Mouse (Mus musculus): ENCODE measurements around the gene Nup93. TPM values are rescaled to one million over a fixed set of nuclear protein-coding genes. Genes with fewer than 3 reads are reported as not detected.

Gene Nup93
- polyA plus RNA-seq, 1 experiment from 2014 or later = 18.2 TPM

- WGBS (ENCODE audit: insufficient replicate concordance) = 56% methylated on average over 6 of the region's 6 CpGs
- Histone ChIP-seq H3K4me2 (ENCODE audit: low read depth, low read length) (peak overlapping the region; percentile 63), H3K36me3 (replicated peaks; ENCODE audit: insufficient read depth, low read length) (no peaks in the 10 kb centered on the region), H3K9ac (replicated peaks) (no peak overlapping the region), H3K9me3 (ENCODE audit: low read length) (no peaks in the 10 kb centered on the region), H3K27me3 (ENCODE audit: insufficient read depth, low read length) (peaks cover 6% of the 10 kb centered on the region; the same call in 1 of the 2 replicates), H3K4me3 (ENCODE audit: low read depth, low read length) (peak overlapping the region; percentile 24; the same call in 1 of the 2 replicates), H3K4me1 (ENCODE audit: insufficient read depth) (peaks cover 43% of the 10 kb centered on the region), H3K27ac (ENCODE audit: low read depth) (peak overlapping the region; percentile 66)
- ATAC-seq (no peak), DNase-seq (no peak)
- TF ChIP-seq EP300 (IDR thresholded peaks at IDR 0.05; ENCODE audit: low read depth) = no peak
- TF ChIP-seq CTCF (IDR thresholded peaks at IDR 0.05; ENCODE audit: low read depth) = no peak
Measured at GRCm38 (mm10) chr8:94185791-94186190, 28.6 kb upstream of the Nup93 start.

- Histone ChIP-seq H3K4me1 (ENCODE audit: insufficient read depth) (peaks cover 50% of the 10 kb centered on the region), H3K4me2 (ENCODE audit: low read depth, low read length) (peak overlapping the region; percentile 63), H3K9me3 (ENCODE audit: low read length) (no peaks in the 10 kb centered on the region), H3K4me3 (ENCODE audit: low read depth, low read length) (peak overlapping the region; percentile 24), H3K36me3 (replicated peaks; ENCODE audit: insufficient read depth, low read length) (no peaks in the 10 kb centered on the region), H3K27ac (ENCODE audit: low read depth) (peak overlapping the region; percentile 66), H3K27me3 (ENCODE audit: insufficient read depth, low read length) (peaks cover 6% of the 10 kb centered on the region; the same call in 1 of the 2 replicates), H3K9ac (replicated peaks) (peak overlapping the region; percentile 46)
- ATAC-seq = peak; percentile 76
- TF ChIP-seq CTCF (IDR thresholded peaks at IDR 0.05; ENCODE audit: low read depth) (peak; percentile 94), EP300 (IDR thresholded peaks at IDR 0.05; ENCODE audit: low read depth) (peak; percentile 73; the same call in 1 of the 2 replicates)
- WGBS (ENCODE audit: insufficient replicate concordance) = 4% methylated on average over 17 of the region's 17 CpGs
- peak; percentile 90 for DNase-seq
Measured at GRCm38 (mm10) chr8:94186542-94186941, 27.8 kb upstream of the Nup93 start.

GRCm38 (mm10) chr8:94187290-94188002, 26.9 kb upstream of the Nup93 start:
- Histone ChIP-seq H3K4me2 (ENCODE audit: low read depth, low read length) (peak overlapping the region; percentile 63), H3K9me3 (ENCODE audit: low read length) (no peaks in the 10 kb centered on the region), H3K27ac (ENCODE audit: low read depth) (peak overlapping the region; percentile 32; the same call in 1 of the 2 replicates), H3K27me3 (ENCODE audit: insufficient read depth, low read length) (peaks cover 6% of the 10 kb centered on the region; the same call in 1 of the 2 replicates), H3K36me3 (replicated peaks; ENCODE audit: insufficient read depth, low read length) (no peaks in the 10 kb centered on the region), H3K9ac (replicated peaks) (0 out of 2 replicates have a peak overlapping the region, but pooled peaks have one; percentile 13), H3K4me1 (ENCODE audit: insufficient read depth) (peaks cover 48% of the 10 kb centered on the region), H3K4me3 (ENCODE audit: low read depth, low read length) (no peak overlapping the region)
- WGBS (ENCODE audit: insufficient replicate concordance) = 34% methylated on average over 21 of the region's 21 CpGs
- DNase-seq (no peak), ATAC-seq (no peak)
- TF ChIP-seq EP300 (IDR thresholded peaks at IDR 0.05; ENCODE audit: low read depth) = no peak
- TF ChIP-seq CTCF (IDR thresholded peaks at IDR 0.05; ENCODE audit: low read depth) = no peak

GRCm38 (mm10) chr8:94189275-94190031, 24.9 kb upstream of the Nup93 start:
- ATAC-seq = no peak
- DNase-seq = no peak

DNA sequence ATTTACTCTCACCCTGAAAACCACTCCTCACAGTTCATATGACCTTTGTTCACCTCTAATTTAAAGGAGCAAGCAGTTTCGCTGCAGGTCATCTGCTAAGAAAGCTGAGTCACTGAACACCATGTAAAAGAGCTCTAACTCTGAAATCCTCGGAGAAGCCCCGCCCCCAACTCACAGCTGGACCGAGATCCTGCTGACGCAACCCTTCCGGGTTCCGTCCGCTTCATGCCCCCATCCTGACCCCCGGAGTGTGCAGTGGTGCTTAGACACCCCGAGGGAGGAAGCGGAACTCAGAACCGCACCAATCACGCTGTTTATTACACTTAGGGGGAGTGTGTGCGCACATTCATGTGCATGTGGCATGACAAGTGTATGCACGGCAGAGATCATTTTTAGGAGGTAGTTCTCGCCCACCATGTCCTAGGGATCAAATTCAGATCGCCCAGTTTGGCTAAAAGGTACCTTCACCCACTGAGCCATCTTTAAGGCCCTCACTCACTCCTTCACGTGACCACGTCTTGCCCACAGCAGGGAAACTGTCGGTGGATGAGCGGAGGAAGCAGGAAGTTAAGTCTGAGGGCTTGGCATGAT, 23.2 kb upstream of the Nup93 start:
- Histone ChIP-seq H3K4me3 (ENCODE audit: low read depth, low read length) (peak overlapping the region; percentile 25), H3K36me3 (replicated peaks; ENCODE audit: insufficient read depth, low read length) (no peaks in the 10 kb centered on the region), H3K27ac (ENCODE audit: low read depth) (0 out of 2 replicates have a peak overlapping the region, but pooled peaks have one; percentile 49), H3K27me3 (ENCODE audit: insufficient read depth, low read length) (peaks cover 6% of the 10 kb centered on the region; the same call in 1 of the 2 replicates), H3K9me3 (ENCODE audit: low read length) (no peaks in the 10 kb centered on the region), H3K9ac (replicated peaks) (peak overlapping the region; percentile 27), H3K4me2 (ENCODE audit: low read depth, low read length) (peak overlapping the region; percentile 69), H3K4me1 (ENCODE audit: insufficient read depth) (peaks cover 25% of the 10 kb centered on the region)
- TF ChIP-seq EP300 (IDR thresholded peaks at IDR 0.05; ENCODE audit: low read depth) = peak; percentile 55; the same call in 1 of the 2 replicates
- TF ChIP-seq CTCF (IDR thresholded peaks at IDR 0.05; ENCODE audit: low read depth) = 0 out of 2 replicates have a peak, but pooled peaks have one; percentile 1
- DNase-seq = peak; percentile 87
- WGBS (ENCODE audit: insufficient replicate concordance) = 11% methylated on average over 21 of the region's 21 CpGs
- ATAC-seq = peak; percentile 52

More at GRCm38 (mm10) chr8:94189275-94190031, 24.9 kb upstream of the Nup93 start:
- Histone ChIP-seq H3K36me3 (replicated peaks; ENCODE audit: insufficient read depth, low read length) (no peaks in the 10 kb centered on the region), H3K9me3 (ENCODE audit: low read length) (no peaks in the 10 kb centered on the region), H3K27me3 (ENCODE audit: insufficient read depth, low read length) (peaks cover 6% of the 10 kb centered on the region; the same call in 1 of the 2 replicates), H3K27ac (ENCODE audit: low read depth) (no peak overlapping the region), H3K4me1 (ENCODE audit: insufficient read depth) (peaks cover 31% of the 10 kb centered on the region), H3K4me3 (ENCODE audit: low read depth, low read length) (no peak overlapping the region), H3K9ac (replicated peaks) (no peak overlapping the region), H3K4me2 (ENCODE audit: low read depth, low read length) (no peak overlapping the region)
- WGBS (ENCODE audit: insufficient replicate concordance) = 66% methylated on average over 13 of the region's 13 CpGs
- TF ChIP-seq CTCF (IDR thresholded peaks at IDR 0.05; ENCODE audit: low read depth) (no peak), EP300 (IDR thresholded peaks at IDR 0.05; ENCODE audit: low read depth) (no peak)
